Mouse (Mus musculus) neural tube, embryonic 11.5 days (tissue): ENCODE measurements around the gene Slc22a1. TPM values are rescaled to one million over a fixed set of nuclear protein-coding genes. Genes with fewer than 3 reads are reported as not detected.

Experiments
- ATAC-seq: fragments of 200-750 bp; cut with Nextera tagmentation; 2 replicates; pipeline ENCODE4 v1.8.0; 2017; ENCODE audit warnings: moderate number of reproducible peaks, mild to moderate bottlenecking, moderate TSS enrichment, moderate library complexity; ENCODE audit not compliant: insufficient read depth, low FRiP score, low TSS enrichment
- DNase-seq: peaks from one replicate; pipeline ENCODE4 v3.0.0-alpha.2; 2015; ENCODE audit warnings: low spot score
- H3K27ac ChIP-seq: fragments of 300-500 bp; sonication (generic); 2 replicates; pipeline ENCODE4 v1.5.1; 2014; ENCODE audit warnings: low read depth, mild to moderate bottlenecking, low read length
- H3K27me3 ChIP-seq: fragments of 300-500 bp; sonication (generic); 2 replicates; pipeline ENCODE4 v1.6.1; 2014; ENCODE audit warnings: mild to moderate bottlenecking, low read length, mixed read lengths; ENCODE audit not compliant: control insufficient read depth, insufficient read depth
- H3K36me3 ChIP-seq: fragments of 300-500 bp; sonication (generic); 2 replicates; pipeline ENCODE4 v1.6.1; 2014; ENCODE audit warnings: mild to moderate bottlenecking, low read length, moderate library complexity, mixed read lengths; ENCODE audit not compliant: control insufficient read depth, insufficient read depth
- H3K4me1 ChIP-seq: fragments of 300-500 bp; sonication (generic); 2 replicates; pipeline ENCODE4 v1.6.1; 2014; ENCODE audit warnings: low read length, mixed read lengths; ENCODE audit not compliant: control insufficient read depth, insufficient read depth
- H3K4me2 ChIP-seq: fragments of 300-500 bp; sonication (generic); 2 replicates; pipeline ENCODE4 v1.6.1; 2014; ENCODE audit warnings: low read depth, mild to moderate bottlenecking, moderate library complexity
- H3K4me3 ChIP-seq: fragments of 300-500 bp; sonication (generic); 2 replicates; pipeline ENCODE4 v1.5.1; 2014; ENCODE audit warnings: low read depth, low read length
- H3K9ac ChIP-seq: fragments of 300-500 bp; sonication (generic); 2 replicates; pipeline ENCODE4 v1.6.1; 2014; ENCODE audit warnings: mild to moderate bottlenecking, low read length
- H3K9me3 ChIP-seq: fragments of 300-500 bp; sonication (generic); 2 replicates; pipeline ENCODE4 v1.6.1; 2016; ENCODE audit warnings: low read length; ENCODE audit not compliant: control insufficient read depth
- WGBS: fragments of 180-500 bp; shearing (Covaris S2); extraction: QIAGEN DNeasy Blood & Tissue Kit; methylation state at CpG from one replicate; pipeline ENCODE4 v1.1.7; 2014; 5-methylcytosine and 5-hydroxymethylcytosine counted together
- polyA plus RNA-seq: library from polyadenylated mRNA; unstranded; fragments of >200 nt; fragmentation: Nextera tagmentation; extraction: Ambion mirVana; gene quantifications from 2 replicates; pipeline ENCODE4 v1.2.1, GENCODE M21; 2014

Gene Slc22a1
- polyA plus RNA-seq: not detected in 2 replicates

DNA sequence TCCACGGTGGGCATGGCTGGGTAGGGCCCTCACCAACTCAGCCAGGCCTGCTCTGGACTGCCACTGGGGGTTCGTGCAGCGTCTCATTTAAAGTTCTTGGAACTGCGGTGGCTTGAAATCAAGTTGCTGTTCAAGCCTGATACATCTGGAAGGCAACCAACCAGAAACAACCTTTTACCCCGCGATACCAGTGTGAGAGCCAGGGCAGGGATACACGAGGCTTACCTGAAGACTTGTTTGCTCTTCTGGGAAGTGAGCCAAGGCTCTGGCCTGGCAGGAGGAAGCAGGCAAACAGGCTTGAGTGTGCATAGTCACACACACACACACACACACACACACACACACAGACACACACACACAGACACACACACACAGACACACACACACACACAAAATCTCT is at the start of gene Slc22a1:
Slc22a1 (minus strand) TSS at position 184 of the 400 bp plus-strand sequence.
- Histone ChIP-seq H3K27me3 (no peaks in the 10 kb centered on the region), H3K27ac (no peak within 1 kb of the TSS), H3K36me3 (0 out of 2 replicates have a peak, but pooled peaks cover 2% of the 10 kb centered on the region), H3K9me3 (no peaks in the 10 kb centered on the region), H3K4me1 (no peaks in the 10 kb centered on the region), H3K9ac (no peak within 1 kb of the TSS), H3K4me3 (no peak within 1 kb of the TSS), H3K4me2 (no peak within 1 kb of the TSS)
- 87% methylated on average over 7 of the region's 7 CpGs for WGBS
- DNase-seq: no peak
- ATAC-seq: no peak

DNA sequence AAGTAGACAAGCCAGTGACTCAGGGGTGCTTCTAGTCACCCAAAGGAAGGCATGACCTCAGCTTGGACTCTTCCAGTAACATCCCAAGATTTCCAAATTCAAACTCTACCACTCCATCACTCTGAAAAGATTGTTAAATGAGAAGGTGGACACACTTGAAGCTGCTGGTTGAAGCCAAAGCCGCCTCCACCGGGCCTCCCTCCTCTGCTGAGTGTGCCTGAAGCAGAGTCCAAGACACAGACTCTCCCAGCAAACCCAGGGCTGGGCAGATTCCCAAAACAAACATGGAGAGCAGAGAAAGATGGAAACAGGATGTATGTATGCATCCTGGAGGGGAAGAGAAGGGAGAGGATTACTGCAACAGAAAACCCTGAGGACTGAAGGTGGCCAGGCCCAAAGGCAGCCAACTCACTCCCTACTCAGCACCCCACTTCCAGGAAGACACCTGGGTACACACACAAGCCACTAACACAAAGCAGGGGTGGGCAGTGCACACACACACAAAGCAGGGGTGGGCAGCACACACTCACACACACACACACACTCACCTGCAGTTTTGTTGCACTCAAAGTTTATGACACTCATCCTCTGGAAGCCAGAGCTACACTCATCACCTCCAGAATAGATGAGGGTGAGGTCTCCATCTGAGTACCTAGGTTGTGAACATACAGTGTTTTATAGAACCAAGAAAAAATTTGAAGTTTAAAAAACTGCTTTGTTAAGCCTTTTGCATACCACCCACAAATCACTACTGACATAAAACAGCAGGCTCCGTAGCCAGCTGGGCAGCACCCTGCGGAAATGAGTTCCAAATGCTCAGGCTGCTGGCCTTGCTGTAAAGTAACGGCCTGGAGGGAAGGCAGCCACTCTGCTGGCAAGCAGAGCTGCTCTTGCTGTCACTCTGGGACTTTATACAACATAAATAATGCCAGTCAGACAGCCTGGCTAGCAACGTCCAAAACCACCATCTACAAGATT is 49.4 kb upstream of the Slc22a1 start:
- peak overlapping the region; percentile 62; the same call in 1 of the 2 replicates for H3K27ac ChIP-seq
- 45% methylated on average over 6 of the region's 6 CpGs for WGBS
- ATAC-seq (no peak), DNase-seq (peak; percentile 28)
- peaks cover 7% of the 10 kb centered on the region; the same call in 1 of the 2 replicates for H3K36me3 ChIP-seq
- H3K9ac ChIP-seq: no peak overlapping the region
- H3K27me3 ChIP-seq: no peaks in the 10 kb centered on the region
- peaks cover 7% of the 10 kb centered on the region for H3K4me1 ChIP-seq
- H3K4me3 ChIP-seq: no peak overlapping the region
- no peak overlapping the region for H3K4me2 ChIP-seq
- no peaks in the 10 kb centered on the region for H3K9me3 ChIP-seq

DNA sequence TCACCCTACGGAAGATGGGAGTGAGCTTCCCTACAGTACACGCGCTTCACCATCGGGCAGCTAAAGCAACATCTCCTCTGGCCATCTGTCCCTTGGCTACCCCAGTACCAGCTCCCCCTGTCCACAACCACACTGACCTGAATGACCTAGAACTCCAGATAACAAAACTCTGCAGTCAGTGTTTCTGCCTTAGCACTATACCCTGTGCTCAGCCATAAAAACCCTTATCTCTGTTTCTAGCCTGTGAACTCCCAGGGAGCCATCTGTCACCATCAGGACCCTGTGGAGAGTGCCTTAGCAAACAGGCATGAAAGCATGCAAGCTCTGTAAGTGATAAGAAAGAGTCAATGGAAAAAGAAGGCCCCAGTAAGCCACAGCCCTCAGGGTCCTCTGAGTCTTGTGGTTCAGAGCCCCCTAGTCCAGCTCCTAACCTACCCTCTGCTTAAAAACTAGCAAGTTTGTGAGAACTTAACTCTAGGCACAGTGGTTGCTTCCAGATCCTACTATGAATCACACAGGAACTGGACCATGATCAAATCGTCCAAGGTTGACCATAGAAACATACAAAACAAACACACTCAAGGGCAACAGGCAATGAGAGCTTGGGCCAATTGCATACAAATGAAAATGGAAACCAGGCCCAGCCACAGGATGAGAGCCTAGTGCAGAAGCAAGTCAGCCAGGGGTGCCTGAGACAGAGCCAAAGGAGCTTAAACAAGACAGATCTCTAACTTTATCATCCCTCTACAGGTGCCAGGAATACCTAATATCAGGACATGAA is 48.5 kb upstream of the Slc22a1 start:
- Histone ChIP-seq H3K9ac (no peak overlapping the region), H3K9me3 (no peaks in the 10 kb centered on the region), H3K4me2 (no peak overlapping the region), H3K27me3 (no peaks in the 10 kb centered on the region), H3K4me1 (peaks cover 7% of the 10 kb centered on the region), H3K36me3 (peaks cover 8% of the 10 kb centered on the region; the same call in 1 of the 2 replicates), H3K27ac (no peak overlapping the region), H3K4me3 (no peak overlapping the region)
- ATAC-seq (no peak), DNase-seq (no peak)
- 86% methylated on average over 5 of the region's 5 CpGs for WGBS

DNA sequence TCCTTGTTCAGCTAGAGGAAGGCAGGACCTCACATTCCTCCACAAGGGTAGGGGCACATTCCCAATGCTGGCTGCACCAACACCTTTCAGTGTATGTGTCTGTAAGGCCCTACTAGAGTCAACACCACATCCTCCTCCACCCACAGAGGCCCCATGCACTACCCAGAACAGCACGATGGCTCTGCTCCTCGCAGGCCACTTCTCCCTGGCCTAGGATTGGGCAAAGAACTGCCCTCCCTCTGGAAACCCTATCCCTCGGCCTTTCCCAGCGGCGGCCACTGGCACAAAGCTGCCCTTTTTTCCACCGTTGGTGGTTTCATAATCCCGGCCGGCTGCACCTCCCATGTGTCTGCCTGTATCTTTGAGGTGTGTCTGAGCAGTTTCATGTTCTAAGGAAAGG is 47.0 kb upstream of the Slc22a1 start:
- Histone ChIP-seq H3K4me3 (no peak overlapping the region), H3K9me3 (no peaks in the 10 kb centered on the region), H3K36me3 (peaks cover 5% of the 10 kb centered on the region; the same call in 1 of the 2 replicates), H3K27ac (no peak overlapping the region), H3K9ac (no peak overlapping the region), H3K4me1 (peaks cover 7% of the 10 kb centered on the region), H3K4me2 (no peak overlapping the region), H3K27me3 (no peaks in the 10 kb centered on the region)
- no peak for ATAC-seq
- 70% methylated on average over 8 of the region's 8 CpGs for WGBS
- no peak for DNase-seq

DNA sequence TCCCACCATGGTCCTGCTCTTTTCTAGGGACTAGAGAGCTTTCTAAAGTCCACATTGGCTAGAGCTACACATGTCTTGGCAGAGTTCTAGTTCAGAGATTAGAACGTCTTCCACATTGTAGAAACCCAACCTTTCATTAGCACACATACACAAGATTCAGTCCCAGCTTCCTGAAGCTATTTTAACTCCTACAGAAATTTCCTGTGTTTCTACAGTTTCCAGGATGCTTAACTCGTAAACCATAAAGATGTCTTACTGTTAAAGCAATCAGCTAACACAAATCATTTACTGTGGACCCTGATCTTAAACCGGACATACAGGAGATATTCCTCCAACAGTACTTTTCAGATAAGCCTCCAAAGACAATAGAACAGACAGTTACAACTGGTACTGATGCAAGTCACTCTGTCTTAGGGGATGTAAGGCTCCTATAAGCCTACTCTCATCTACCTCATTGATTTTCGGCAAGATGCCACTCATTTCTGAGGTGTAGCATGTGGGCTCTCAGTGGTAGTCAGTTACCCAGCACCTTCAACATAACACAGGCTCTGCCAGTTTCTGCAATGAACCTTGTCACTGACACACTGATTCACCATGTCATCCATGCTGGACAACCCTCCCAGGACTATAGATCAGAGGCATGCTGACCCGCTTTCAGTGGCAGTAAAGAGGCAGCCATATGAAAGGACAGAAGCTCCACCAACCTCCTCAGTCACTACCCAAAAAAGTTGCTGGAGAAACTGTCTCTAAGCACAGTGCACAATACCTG is 45.7 kb upstream of the Slc22a1 start:
- Histone ChIP-seq H3K27me3 (no peaks in the 10 kb centered on the region), H3K36me3 (peaks cover 4% of the 10 kb centered on the region; the same call in 1 of the 2 replicates), H3K9ac (no peak overlapping the region), H3K9me3 (no peaks in the 10 kb centered on the region), H3K4me1 (peaks cover 7% of the 10 kb centered on the region), H3K4me2 (no peak overlapping the region), H3K4me3 (no peak overlapping the region), H3K27ac (no peak overlapping the region)
- WGBS: 87% methylated on average over 5 of the region's 5 CpGs
- ATAC-seq: no peak
- no peak for DNase-seq

DNA sequence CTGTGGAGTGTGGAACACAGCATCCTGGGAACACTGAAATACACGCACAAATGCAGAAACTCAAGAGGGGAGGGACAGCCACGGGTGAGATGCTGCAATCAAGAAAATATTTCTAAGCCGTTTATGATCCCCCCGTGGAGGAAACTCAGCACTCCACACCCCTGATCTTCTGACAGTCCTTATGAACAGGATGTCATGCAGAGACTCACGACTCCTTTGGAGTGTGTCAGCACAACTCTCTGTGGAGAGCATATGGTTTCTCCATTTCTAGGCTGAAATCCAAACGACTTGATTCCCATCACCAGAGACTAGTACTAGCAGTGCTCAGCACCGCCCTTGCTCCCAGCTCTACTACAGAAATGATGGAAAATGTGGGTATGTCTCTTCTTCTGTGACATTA is 42.6 kb upstream of the Slc22a1 start:
- ATAC-seq: no peak
- WGBS: 61% methylated on average over 7 of the region's 7 CpGs

DNA sequence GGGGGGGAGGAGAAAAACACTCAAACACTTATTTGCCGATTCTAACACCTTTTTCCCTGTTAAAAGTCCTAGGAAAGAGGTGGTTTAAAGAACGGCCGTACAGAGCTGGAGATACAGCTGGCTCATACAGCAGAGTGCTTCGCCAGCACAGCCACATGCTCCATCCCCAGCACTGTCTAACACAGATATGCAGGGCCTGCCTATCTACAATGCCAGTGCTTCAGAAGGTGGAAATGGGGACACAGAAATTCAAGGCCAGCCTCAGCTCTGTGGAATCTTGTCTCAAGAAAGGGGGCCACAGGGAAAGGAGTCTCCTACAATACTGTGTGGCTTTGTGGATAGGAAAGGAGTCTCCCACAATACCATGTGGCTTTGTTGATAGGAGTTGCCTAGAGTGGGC is 41.8 kb upstream of the Slc22a1 start:
- no peaks in the 10 kb centered on the region for H3K27me3 ChIP-seq
- H3K27ac ChIP-seq: no peak overlapping the region
- H3K36me3 ChIP-seq: peaks cover 6% of the 10 kb centered on the region; the same call in 1 of the 2 replicates
- 72% methylated on average over 4 of the region's 4 CpGs for WGBS
- no peaks in the 10 kb centered on the region for H3K4me1 ChIP-seq
- ATAC-seq (no peak), DNase-seq (no peak)
- no peak overlapping the region for H3K4me2 ChIP-seq
- no peak overlapping the region for H3K9ac ChIP-seq
- no peak overlapping the region for H3K4me3 ChIP-seq
- no peaks in the 10 kb centered on the region for H3K9me3 ChIP-seq

More for the DNA sequence above, 42.6 kb upstream of the Slc22a1 start:
- H3K4me2 ChIP-seq: no peak overlapping the region
- H3K4me3 ChIP-seq: no peak overlapping the region
- no peak overlapping the region for H3K9ac ChIP-seq
- no peak for DNase-seq
- no peaks in the 10 kb centered on the region for H3K27me3 ChIP-seq
- no peaks in the 10 kb centered on the region for H3K9me3 ChIP-seq
- H3K36me3 ChIP-seq: peaks cover 6% of the 10 kb centered on the region; the same call in 1 of the 2 replicates
- no peaks in the 10 kb centered on the region for H3K4me1 ChIP-seq
- H3K27ac ChIP-seq: no peak overlapping the region

DNA sequence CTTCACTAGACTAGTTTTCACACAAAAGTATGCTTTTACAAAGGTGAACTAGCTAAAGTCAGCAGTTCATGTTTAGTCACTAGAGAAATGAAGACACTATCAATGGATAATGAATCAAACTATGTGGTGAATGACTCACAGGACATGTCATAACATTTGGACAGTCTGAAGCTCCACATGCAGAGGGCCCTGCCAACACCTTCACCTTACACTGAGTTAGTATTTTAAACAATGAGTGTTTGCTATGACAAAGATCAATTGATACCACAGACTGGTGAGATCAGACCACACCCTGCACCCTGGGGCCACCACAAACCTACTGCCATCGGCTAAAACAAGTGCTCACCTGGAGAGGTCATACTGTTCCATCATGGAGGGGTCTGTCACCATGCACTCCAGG is 39.4 kb upstream of the Slc22a1 start:
- Histone ChIP-seq H3K4me1 (no peaks in the 10 kb centered on the region), H3K9me3 (no peaks in the 10 kb centered on the region), H3K27ac (no peak overlapping the region), H3K4me2 (no peak overlapping the region), H3K27me3 (no peaks in the 10 kb centered on the region), H3K36me3 (peaks cover 17% of the 10 kb centered on the region), H3K4me3 (no peak overlapping the region), H3K9ac (no peak overlapping the region)
- DNase-seq (no peak), ATAC-seq (no peak)
- WGBS: 89% methylated on average over 1 of the region's 1 CpGs
